Mouse (Mus musculus): Measurements from ENCODE around the gene Nrp1.

The Nrp1 gene

DNA sequence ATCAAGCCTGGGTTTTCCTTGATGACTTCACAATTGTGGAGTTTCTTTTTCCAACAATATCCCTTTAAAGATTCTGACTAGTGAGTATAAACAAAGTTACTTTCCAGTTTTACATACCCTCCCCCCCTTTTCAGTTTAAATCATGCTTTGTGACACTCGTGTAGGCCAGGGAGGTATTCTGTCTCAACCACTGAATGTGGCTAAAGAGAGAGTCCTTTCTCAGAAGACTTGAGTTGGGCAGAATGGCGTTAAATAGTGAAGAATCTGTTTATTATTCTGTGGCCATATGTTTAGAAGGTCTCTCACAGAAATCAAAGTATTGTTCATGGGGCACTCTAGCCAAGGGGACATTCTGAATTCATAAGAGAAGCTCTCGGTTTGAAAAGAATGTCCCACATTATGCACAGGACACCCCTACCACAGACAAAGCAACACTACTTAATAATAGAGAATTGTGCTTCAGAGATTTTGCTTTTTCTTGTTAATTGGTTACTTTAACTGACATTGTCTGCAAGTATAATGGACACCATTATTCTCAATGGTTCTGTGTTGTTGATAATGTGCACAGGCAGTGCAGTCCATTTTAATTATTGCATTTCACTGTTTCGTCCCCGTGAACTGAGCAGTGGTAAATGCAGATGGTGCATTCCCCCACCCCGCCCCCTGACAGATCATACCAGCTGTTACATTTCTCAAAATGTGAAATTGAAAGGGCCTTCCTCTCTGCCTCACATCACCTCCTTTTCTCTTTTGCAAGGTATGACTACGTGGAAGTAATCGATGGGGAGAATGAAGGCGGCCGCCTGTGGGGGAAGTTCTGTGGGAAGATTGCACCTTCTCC is 59.8 kb downstream of the Nrp1 start:
- DNase-seq (ENCODE audit: low read depth, low spot score): no peak

DNA sequence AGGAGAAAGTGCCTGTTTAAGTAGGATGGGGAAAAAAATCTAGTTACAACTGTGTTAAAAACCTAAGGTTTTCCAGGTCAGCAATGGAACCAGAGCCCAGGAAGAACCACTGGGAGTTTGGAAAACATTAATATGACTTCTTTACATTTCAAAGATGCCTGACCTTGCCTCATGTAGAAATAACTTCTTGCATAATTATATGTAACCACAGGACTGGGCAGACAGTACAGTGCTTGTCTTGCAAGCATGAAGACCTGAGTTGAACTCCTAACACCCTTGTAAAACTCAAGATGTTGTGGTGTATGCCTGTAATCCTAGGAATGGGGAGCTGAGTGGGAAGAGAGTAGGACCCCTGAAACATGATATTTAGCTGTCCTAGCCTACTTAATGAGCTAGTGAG is 61.6 kb downstream of the Nrp1 start:
- DNase-seq (ENCODE audit: low read depth, low spot score): no peak

DNA sequence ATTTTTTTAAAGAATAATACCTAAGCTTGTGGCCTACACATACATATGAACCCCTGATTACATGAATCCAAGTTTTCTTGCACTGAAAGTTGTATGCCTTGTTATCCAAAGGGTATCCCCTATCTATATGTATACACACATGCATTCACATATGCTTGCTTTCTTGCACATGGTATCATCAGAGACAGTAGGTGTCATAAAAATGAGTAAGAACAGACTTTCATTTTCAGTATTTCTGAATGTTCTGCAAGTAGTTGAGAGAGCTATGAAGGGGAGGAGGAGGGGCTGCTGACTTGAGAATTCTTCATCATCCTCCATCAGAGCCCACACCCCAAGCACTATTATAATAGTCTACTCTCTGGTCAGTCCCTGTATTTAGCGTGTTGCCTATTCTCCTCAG is 62.0 kb downstream of the Nrp1 start:
- DNase-seq (ENCODE audit: low read depth, low spot score): no peak

DNA sequence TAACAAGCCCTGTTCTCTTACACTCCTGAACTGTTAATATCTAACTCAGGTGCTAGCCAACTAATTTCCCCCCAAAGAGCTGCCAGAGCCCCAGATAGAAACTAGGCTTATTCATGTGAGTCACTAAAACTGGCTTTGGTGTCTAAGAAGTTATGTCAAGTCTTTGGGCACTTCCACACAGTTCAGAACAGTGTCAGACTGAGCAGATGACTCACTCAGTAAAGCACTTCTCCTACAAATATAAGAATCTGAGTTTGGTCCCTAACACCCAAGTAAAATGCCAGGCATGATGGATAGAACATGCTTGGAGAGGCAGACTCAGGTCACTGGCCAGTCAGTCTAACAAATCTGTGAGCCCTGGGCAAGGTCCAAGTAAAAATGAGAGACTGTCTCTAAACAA is 65.4 kb downstream of the Nrp1 start:
- DNase-seq (ENCODE audit: low read depth, low spot score): no peak

DNA sequence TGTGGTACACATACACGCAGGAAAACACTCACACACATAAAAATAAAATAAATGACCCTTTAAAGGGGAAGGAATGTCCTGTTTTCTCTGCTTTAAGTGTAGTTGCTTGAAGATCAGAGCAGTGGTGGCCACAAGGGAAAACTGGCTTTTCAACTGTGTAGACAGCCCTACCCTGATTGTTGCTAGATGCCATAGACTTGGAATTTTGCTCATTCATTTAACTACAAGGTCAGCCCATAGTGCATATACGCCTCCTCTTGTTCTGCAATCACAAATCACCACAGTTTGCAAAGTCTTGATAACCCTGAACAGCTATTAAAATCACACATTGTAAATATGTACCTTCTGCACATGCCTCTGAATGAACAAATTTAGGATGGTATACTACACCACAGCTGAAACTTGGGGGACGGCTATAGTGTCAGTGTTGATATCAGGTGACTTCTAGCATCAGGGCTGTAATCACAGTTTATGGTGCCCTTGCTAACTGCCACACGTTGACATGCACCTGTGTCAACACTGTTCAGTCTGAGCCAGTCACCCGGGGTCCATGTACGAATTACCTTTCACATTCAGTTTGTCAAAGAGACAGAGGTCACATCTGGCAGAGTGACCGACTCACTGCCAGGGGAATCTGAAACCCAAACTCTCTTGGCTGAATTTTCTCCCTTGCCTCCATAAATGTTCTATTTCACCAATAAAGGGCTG is 66.4 kb downstream of the Nrp1 start:
- DNase-seq (ENCODE audit: low read depth, low spot score): no peak

DNA sequence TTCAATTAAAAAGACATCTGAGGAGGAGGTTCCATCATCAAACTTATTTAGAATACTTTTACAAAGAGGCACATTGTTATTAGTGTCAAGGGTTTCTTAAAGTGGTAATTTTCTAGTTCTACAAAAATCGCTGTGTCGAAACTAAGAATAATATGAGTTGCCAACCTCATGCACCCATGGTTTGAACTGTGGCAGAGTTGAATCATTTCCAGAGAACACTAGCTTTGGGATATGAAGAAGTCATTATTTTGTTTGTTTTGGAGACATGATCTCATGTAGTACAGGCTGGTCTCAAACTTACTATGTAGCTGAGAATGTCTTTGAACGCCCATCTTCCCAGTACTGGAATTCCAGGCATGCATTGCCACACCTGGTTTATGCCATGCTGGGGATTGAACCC is 68.7 kb downstream of the Nrp1 start:
- DNase-seq (ENCODE audit: low read depth, low spot score): no peak

DNA sequence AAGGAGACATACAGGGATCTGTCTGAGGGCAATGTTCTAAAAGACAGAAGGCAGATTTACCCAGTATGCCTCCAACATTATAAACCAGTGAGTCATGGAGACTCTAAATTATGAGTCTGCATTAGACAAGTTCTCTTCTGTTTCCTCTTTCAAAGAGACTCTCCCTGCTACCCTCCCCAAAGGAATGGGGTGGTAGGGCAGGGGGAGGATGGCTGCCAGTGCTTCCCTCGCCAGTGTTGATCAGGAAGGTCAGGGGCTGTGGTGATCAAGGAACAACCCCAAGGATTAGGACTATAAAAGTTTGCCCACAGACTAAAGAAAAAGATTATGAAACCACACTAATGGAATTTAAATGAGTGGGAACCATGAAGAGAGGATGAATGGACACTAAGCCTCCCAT is 70.6 kb downstream of the Nrp1 start:
- DNase-seq (ENCODE audit: low read depth, low spot score): no peak

DNA sequence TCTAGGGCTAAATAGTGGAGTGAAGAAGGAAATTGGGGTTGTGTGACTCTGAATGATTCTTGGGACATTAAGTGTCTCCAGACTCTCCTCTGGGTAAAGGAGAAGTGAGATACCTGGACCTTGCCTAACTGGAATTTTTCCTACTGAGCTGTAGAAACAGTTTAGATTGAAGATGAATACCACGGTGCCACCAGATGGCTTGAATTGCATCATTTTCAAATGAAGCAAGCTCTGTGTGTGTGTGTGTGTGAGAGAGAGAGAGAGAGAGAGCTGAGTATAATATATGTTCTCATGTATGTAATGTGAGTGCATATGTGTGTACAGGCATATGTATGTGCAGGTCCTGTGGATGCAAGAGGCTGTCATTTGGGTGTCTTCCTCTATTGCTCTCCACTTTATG is 72.7 kb downstream of the Nrp1 start:
- no peak for DNase-seq (ENCODE audit: low read depth, low spot score)

DNA sequence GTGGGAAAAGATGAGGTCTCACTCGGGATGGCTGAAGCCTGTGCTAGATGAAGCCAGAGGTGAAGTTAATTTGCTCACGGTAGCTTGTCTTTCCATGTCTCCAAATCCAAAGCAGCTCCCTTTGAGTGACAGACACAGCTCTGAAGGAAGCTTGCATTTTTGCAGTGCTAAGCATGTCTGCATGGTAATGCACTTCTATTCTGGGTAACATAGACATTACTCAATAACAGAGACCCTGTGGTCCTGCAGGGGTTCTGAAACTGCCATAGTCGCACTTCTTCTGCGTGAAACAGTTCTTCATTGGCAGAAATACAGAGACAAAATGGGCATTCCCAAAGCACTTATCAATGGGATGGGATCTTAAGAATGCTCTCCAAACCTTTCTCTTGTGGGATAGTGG is 77.3 kb downstream of the Nrp1 start:
- no peak for DNase-seq (ENCODE audit: low read depth, low spot score)

DNA sequence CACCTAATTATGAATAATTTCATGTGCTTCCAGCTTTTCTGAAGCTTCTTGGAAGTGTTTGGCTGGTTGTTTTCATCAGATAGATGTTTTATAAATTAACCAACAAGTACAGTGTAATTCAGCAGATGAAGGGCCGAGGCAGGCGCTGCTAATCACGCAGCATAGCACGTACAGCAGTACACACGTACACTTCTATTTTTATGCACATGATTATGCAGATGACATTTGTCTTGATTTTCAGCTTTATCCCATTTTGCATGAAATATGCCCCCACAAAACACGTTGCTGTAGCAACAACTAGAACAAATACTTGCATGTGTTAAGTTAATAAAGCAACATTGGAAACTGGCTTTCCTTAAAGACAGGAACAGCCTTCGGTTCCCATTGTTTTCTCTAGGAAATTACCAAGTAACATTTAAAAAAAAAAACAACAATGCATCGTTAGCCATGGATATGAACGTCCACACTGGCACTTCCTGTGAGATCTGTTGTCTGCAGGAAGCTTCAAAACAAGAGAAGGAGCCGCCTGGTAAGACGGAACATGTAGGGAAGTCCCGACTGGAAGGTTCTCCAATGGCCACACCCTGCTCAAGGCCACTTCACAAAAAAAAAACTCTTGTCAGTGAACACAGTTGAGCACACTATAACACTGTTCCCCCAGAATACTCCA is 78.9 kb downstream of the Nrp1 start:
- DNase-seq (ENCODE audit: low read depth, low spot score): peak; percentile 57

DNA sequence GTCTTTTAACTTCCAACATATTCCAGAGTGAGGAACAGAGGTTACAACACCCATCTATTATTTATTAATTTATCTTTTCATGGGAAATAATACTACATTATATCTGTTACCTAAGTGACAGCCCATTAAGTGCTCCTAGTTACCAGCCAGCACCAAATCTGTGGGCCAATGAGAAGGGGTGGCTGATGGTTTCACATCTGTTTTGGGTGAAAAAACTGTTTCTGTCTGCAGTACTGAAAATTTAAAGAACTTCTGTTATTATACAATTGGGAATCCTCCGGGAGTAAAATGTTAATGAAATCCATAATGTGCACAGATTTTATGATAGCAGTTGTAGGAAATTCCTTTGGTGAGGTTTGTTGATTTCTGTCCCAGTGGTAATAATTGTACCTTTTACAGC is 83.0 kb downstream of the Nrp1 start:
- DNase-seq (ENCODE audit: low read depth, low spot score): no peak

DNA sequence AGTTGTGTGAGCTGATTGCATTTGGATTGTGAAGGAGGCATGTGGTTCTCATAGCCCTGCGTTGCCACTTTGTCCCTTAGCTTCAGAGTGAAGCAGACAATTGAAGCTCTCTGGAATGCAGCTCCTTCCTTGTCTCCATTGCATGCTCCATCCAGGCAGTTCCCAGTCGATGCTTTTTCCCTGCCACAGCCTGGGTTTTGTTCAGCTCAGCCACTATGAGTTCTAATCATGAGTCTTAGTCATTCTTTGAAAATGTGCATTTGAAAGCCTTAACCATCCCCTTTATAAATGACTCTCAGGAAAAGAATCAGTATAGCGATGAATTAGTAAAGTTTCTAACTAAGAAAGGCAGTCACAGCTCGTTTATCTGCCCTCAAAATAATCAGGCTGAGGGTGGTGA is 87.2 kb downstream of the Nrp1 start:
- no peak for DNase-seq (ENCODE audit: low read depth, low spot score)

DNA sequence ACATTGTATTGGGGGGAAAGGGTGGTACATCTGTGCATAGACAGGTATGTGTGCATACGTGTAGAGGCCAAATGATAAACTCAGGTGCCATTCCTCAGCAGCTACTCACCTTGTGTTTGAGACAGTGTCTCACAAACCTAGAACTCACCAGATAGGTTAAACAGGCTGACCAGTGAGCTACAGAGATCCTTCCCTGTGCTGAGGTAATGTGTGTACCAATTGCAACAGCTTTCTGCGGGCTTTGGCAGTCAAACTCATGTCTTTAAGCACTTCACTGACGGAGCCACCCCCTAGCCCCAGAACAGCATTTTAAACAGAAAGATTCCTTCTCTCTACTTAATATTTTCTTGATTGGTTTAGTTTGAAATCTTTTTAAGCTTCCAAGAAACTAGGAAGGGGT is 88.2 kb downstream of the Nrp1 start:
- no peak for DNase-seq (ENCODE audit: low read depth, low spot score)

DNA sequence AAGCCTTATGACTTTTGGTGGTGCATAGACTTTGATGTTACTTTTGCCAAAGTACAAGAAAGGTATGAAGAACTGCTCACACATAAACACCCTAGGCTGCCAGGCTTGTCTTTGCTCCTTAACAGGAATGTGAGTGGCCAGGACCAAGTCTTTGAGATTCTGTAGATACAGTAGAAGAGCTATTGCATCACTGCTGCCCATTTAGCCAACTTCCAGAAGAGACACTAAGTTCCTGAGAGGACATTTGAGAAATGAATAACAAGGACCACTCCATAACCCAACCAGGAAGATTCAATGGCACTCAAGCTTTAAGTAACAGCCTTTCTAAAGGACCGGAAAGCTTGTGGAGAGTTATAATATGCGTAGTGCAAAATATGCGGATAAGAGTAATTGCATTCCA is 88.9 kb downstream of the Nrp1 start:
- DNase-seq (ENCODE audit: low read depth, low spot score): no peak

DNA sequence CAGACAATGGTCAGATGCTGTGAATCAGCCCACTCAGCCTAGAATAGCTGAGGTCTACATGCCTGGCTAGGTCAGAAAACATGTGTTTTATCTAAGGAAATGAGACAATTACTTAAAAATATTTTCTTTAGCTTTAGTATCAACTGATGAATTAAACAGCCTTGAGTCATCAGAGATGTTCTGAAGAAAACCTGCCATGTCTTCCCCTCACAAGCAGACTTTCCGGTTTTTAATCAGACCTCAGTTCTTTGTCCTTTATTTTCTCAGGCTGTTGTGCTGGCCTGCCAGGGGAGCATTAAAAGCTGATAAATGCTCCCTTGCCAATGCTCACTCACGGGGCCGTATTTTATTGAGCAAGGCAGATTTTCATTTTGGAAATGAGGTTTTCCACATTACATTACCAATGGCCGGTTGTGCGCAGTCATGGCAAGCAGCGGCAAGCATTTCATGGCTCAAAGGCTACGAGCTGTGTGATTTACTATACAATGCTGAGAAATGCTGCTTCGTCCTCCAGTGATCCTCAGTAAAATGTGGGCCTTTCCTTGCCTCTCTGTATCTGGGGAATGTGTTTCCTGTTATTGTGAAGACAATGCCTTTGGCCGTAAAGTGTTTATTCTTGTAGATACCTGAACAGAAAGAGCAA is 92.1 kb downstream of the Nrp1 start:
- DNase-seq (ENCODE audit: low read depth, low spot score): no peak

DNA sequence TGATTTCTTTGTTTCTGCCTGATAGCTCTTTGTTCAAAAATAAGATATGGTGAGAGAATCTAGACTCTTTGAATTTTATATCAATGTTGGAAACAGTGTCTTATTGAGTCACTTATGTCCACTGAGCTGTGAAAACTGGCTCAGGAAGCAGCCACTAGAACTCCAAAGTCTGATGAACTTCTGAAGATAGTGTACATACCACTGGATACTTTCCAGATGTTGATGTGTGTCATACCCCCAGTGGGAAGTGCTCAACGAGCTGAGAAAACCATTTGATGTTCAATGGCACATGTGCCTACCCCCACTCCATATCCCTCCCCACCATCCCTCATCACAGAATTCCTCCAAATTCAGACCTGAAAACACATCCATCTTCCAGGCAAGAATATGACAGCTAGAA is 92.7 kb downstream of the Nrp1 start:
- DNase-seq (ENCODE audit: low read depth, low spot score): no peak

DNA sequence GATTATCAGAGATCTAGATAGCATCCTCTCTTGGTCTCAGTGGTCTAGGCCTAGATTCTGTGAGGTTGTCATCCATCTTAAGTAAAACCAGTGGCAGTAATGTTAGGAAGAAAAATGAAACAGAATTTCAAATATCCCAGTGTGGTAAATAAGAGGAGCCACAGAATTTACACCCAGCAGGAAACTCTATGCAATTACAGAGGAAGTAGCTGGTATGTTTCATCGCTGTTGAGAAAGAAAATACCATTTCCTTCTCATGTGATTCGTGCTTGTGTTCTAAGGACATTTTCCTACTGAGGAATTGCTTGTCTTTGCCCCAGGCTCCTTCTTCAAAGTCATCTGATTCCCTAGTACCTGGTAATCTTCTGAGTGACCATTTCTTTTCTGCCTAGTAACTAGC is 95.1 kb downstream of the Nrp1 start:
- no peak for DNase-seq (ENCODE audit: low read depth, low spot score)

DNA sequence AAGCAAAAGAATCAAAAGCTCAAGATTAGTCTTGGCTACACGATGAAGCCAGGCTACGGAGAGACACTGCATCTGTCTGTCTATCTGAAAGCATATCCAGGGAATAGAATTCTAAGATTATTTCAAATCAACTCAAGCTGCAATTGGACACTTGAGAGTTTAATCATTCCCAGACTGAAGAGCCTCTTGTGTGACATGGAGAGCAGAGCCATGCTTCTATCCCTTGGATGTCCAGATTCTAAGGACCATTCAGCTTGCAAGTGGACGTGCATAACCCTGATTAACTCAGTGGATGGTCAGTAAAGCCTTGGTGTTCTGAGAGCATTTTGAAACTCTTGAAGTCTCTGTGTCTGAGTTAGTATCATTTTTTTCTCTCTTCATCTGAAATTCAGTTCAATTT is 95.6 kb downstream of the Nrp1 start:
- DNase-seq (ENCODE audit: low read depth, low spot score): no peak

DNA sequence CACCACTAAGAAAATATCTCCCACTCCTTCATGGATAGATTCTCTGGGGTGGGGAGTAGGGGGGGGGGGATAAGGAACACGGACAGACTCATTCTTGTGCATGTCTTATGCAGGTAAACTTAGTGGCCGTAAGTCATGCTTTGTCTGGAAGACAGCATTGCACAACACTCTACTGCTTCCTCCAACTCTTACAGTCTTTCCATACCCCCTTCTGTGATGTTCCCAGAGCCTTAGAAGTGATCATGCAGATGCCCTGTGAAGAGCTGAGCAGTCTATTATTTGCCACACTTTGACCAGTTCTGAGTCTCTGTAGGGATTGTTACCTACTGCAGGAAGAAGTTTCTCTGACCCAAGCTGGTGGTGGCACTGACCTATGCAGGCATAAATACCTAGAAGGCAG is 98.9 kb downstream of the Nrp1 start:
- no peak for DNase-seq (ENCODE audit: low read depth, low spot score)

DNA sequence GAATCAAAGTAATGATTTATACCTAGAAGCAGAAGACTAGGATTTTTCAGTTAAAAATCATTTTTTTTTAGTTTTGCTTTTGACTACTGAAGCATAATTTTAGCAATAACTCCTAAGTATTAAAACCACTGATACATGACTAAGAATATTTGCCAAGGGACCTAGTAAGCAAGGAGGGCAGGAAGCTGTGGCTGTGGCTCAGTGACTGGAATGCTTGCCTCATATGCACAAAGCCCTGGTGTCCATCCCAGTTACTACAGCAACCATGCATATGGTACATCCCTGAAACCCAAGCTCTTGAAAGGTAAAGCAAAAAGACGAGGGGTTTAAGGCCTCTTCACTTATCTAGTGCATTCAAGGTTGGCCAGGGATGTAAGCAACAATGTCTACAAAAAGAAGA is 101.3 kb downstream of the Nrp1 start:
- DNase-seq (ENCODE audit: low read depth, low spot score): no peak

DNA sequence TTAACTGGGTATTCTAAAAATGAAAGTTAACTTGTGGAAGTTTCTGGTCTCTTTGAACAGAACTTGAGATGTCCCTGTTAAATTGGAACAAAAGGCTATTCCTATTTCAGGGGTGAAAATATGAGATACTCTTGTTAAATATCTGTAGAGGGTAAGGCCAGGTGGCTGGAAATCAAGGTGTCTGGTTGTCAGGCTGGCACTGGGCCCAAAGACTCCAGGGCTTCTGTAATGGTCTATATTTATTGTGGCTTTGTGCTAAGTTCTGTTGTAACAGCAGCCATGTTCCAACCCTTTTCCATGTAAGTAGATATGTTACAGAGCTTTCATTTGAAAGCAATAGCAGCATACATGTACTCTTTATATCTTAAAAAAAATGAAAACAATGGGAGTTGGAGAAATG is 103.3 kb downstream of the Nrp1 start:
- no peak for DNase-seq (ENCODE audit: low read depth, low spot score)

DNA sequence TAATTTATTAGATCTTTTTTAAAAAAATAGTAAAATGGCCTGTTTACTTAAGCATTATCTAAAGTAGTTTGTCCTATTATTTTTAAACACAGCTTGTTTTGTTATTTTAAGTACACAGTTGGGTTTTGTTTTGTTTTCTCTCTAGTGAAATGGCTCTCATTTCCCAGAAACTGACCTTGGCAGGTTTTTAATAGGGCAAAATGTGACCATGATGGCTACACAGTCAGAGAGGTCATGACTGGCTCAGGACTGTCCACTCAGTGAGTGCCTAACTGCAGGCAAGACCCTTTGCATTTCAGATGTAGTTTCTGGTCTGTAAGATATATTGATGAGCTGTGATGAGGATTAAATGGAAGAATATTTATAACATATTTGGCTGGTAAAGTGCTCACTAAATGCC is 104.8 kb downstream of the Nrp1 start:
- DNase-seq (ENCODE audit: low read depth, low spot score): no peak
